Mouse (Mus musculus) E14TG2a.4 (cell line): ENCODE data around the gene Thegl.

Experiments
- CTCF ChIP-seq: conservative IDR thresholded peaks from 2 replicates; pipeline ENCODE4 v1.5.1; 2014; ENCODE audit warnings: low read length
- NANOG ChIP-seq: IDR thresholded peaks from 2 replicates; pipeline ENCODE4 v1.6.1; 2014; ENCODE audit warnings: borderline replicate concordance, low read length, mixed read lengths
- POU5F1 ChIP-seq: IDR thresholded peaks from 2 replicates; pipeline ENCODE4 v1.6.1; 2014; ENCODE audit warnings: low read length, borderline replicate concordance

- TF ChIP-seq CTCF = no peak
- no peak for TF ChIP-seq NANOG
- TF ChIP-seq POU5F1 = no peak
Observed at GRCm38 (mm10) chr5:77073794-77074193, 58.0 kb downstream of the Thegl start.
